Mouse (Mus musculus) limb, embryonic 14.5 days (tissue): ENCODE data around the gene Slc35f1. TPM values are rescaled to one million over a fixed set of nuclear protein-coding genes. Genes with fewer than 3 reads are reported as not detected.
A peak's percentile ranks its signal among the peaks of the same experiment; 100 is the strongest.

Experiments used
- ATAC-seq: fragments of 200-750 bp; cut with Nextera tagmentation; 2 replicates; pipeline ENCODE4 v1.8.0; 2017; ENCODE audit warnings: low read depth, moderate number of reproducible peaks, moderate TSS enrichment; ENCODE audit not compliant: low FRiP score
- DNase-seq: peaks from one replicate; pipeline ENCODE4 v3.0.0-alpha.2; 2015; ENCODE audit warnings: low spot score
- H3K27ac ChIP-seq: fragments of 300-500 bp; sonication (generic); replicated peaks from 2 replicates; pipeline ENCODE4 v1.5.1; 2014; ENCODE audit warnings: low read depth, mild to moderate bottlenecking, low read length, moderate library complexity, mixed read lengths
- H3K27me3 ChIP-seq: fragments of 300-500 bp; sonication (generic); 2 replicates; pipeline ENCODE4 v1.6.1; 2014; ENCODE audit warnings: low read length, mixed read lengths; ENCODE audit not compliant: control insufficient read depth, insufficient read depth
- H3K36me3 ChIP-seq: fragments of 300-500 bp; sonication (generic); 2 replicates; pipeline ENCODE4 v1.6.1; 2014; ENCODE audit warnings: mild to moderate bottlenecking, low read length, moderate library complexity, mixed read lengths; ENCODE audit not compliant: control insufficient read depth, insufficient read depth
- H3K4me1 ChIP-seq: fragments of 300-500 bp; sonication (generic); 2 replicates; pipeline ENCODE4 v1.6.1; 2014; ENCODE audit warnings: antibody characterized with exemption, low read length, mixed read lengths; ENCODE audit not compliant: control insufficient read depth, insufficient read depth
- H3K4me2 ChIP-seq: fragments of 300-500 bp; sonication (generic); replicated peaks from 2 replicates; pipeline ENCODE4 v1.6.1; 2014; ENCODE audit warnings: low read depth, mild to moderate bottlenecking, low read length, moderate library complexity; ENCODE audit not compliant: severe bottlenecking
- H3K4me3 ChIP-seq: fragments of 300-500 bp; sonication (generic); replicated peaks from 2 replicates; pipeline ENCODE4 v1.5.1; 2014; ENCODE audit warnings: low read length
- H3K9ac ChIP-seq: fragments of 300-500 bp; sonication (generic); 2 replicates; pipeline ENCODE4 v1.6.1; 2014; ENCODE audit warnings: mild to moderate bottlenecking, low read depth, low read length, moderate library complexity; ENCODE audit not compliant: severe bottlenecking
- H3K9me3 ChIP-seq: fragments of 300-500 bp; sonication (generic); 2 replicates; pipeline ENCODE4 v1.6.1; 2016; ENCODE audit warnings: low read length; ENCODE audit not compliant: control insufficient read depth
- POLR2A ChIP-seq: fragments of 200-500 bp; IDR thresholded peaks from 2 replicates; pipeline ENCODE4 v1.8.0; 2012; ENCODE audit warnings: inconsistent platforms, mild to moderate bottlenecking, moderate library complexity, borderline replicate concordance; ENCODE audit not compliant: insufficient read depth, insufficient read length; ENCODE audit errors: extremely low read depth
- WGBS: fragments of 180-500 bp; shearing (Covaris S2); extraction: QIAGEN DNeasy Blood & Tissue Kit; methylation state at CpG from one replicate; pipeline ENCODE4 v1.1.7; 2014; 5-methylcytosine and 5-hydroxymethylcytosine counted together
- polyA plus RNA-seq, 2 experiments: library from polyadenylated mRNA; depleted of rRNA in 1 of 2; stranded (reverse) in 1 of 2; unstranded in 1 of 2; fragments of >200 nt; fragmentation: Nextera tagmentation in 1 of 2; extraction: Ambion mirVana in 1 of 2; gene quantifications; 2 replicates each; pipeline versions ENCODE4 v1.2.1 to v1.2.3; 2012 to 2014

Gene Slc35f1
- polyA plus RNA-seq, 2 experiments, result 4.8 to 6.4 TPM

DNA sequence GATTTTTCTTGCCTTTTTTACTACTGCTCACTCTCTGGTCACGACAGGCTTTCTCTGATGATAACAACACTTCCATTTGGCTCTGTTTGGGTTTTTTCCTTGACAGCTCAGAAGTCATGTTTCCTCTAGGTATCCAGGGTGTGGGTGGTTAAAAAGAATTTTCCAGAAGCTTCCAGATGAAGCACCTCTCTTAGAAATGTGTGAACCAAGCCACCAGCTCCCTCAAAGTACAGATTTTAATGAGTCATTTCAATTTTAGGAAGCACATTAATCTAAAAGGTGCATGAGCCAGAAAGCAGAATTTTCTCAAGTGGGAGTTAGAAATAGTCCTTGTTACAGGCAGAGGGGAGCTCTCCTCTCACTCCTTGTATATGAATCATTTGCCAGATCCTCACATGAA is 292.5 kb downstream of the Slc35f1 start:
- TF ChIP-seq POLR2A, result no peak
- 34% methylated on average over 1 of the region's 1 CpGs for WGBS
- Histone ChIP-seq H3K4me1 (no peaks in the 10 kb centered on the region), H3K27me3 (no peaks in the 10 kb centered on the region), H3K4me2 (no peak overlapping the region), H3K9me3 (no peaks in the 10 kb centered on the region), H3K9ac (no peak overlapping the region), H3K27ac (no peak overlapping the region), H3K4me3 (no peak overlapping the region), H3K36me3 (no peaks in the 10 kb centered on the region)
- DNase-seq (no peak), ATAC-seq (no peak)

DNA sequence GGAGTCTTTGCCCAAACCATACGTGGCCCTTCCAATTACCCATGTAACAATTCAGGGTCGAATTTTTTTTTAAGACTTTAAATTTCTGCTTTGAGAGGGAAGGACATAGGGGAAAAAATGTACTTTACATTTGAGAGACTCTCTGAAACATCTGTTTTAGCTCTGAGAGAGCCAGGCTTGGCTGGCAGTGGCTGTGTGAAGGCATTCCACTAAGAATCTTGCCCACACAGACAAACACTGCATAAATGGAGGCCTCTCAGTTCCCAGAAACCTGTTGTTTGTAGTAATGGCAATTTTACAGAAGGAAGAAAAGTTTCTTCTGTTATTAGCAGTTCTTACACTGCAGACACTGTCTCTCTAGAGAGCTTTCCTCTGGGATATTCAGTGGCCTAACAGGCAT is 301.9 kb downstream of the Slc35f1 start:
- no peaks in the 10 kb centered on the region for H3K27me3 ChIP-seq
- no peak overlapping the region for H3K9ac ChIP-seq
- ATAC-seq (no peak), DNase-seq (no peak)
- H3K9me3 ChIP-seq, result no peaks in the 10 kb centered on the region
- no peak overlapping the region for H3K4me2 ChIP-seq
- no peak for TF ChIP-seq POLR2A
- no peak overlapping the region for H3K27ac ChIP-seq
- peaks cover 4% of the 10 kb centered on the region; the same call in 1 of the 2 replicates for H3K4me1 ChIP-seq
- WGBS, result 40% methylated on average over 2 of the region's 2 CpGs
- H3K36me3 ChIP-seq, result no peaks in the 10 kb centered on the region
- H3K4me3 ChIP-seq, result no peak overlapping the region

DNA sequence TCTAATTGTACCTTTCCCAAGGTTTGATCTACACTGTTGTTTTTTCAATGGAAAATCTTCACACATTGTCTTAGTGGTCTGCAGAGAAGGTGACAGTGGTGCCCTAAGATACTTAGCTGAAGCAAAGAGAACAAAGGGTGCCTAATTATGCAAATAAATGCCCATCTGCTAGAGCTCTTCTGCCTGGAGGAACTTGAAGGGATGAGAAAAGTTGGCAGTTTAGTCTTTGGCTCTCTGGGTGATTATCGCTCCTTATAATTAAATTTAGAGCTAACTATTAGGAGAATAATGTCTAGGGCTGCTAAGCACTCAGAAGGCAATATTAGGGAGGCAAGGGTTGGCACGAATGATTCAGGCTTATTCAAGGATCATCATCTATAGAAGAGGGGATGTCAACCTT is 306.6 kb downstream of the Slc35f1 start:
- Histone ChIP-seq H3K4me3 (no peak overlapping the region), H3K9me3 (no peaks in the 10 kb centered on the region), H3K27me3 (no peaks in the 10 kb centered on the region), H3K36me3 (no peaks in the 10 kb centered on the region), H3K27ac (no peak overlapping the region), H3K9ac (no peak overlapping the region), H3K4me1 (peaks cover 4% of the 10 kb centered on the region; the same call in 1 of the 2 replicates), H3K4me2 (no peak overlapping the region)
- whole genome bisulfite sequencing, result 62% methylated on average over 2 of the region's 2 CpGs
- TF ChIP-seq POLR2A, result no peak
- ATAC-seq, result no peak
- no peak for DNase-seq

DNA sequence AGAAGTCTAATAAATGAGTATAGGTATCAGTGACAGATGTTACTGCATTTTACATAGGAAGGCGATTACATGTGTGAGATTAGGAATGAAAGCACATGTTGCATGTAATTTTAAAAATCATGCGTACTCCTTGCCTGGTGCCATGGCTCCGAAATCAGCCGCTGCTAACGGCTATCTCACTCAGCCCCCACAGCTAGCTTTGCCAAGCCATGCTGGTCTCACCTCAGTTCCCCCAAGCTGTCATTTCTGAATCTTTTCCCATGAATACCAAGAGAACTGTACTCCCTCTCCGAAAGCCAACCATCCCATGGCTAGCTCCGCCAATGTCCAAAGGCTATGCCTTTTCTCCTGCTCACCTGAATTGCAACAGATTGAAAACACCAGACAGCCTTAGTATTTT is 310.8 kb downstream of the Slc35f1 start:
- Histone ChIP-seq H3K36me3 (no peaks in the 10 kb centered on the region), H3K4me3 (no peak overlapping the region), H3K9ac (no peak overlapping the region), H3K27ac (no peak overlapping the region), H3K4me1 (no peaks in the 10 kb centered on the region), H3K4me2 (no peak overlapping the region), H3K27me3 (no peaks in the 10 kb centered on the region), H3K9me3 (no peaks in the 10 kb centered on the region)
- DNase-seq, result no peak
- ATAC-seq, result no peak
- TF ChIP-seq POLR2A, result no peak
- WGBS, result 93% methylated on average over 7 of the region's 7 CpGs

DNA sequence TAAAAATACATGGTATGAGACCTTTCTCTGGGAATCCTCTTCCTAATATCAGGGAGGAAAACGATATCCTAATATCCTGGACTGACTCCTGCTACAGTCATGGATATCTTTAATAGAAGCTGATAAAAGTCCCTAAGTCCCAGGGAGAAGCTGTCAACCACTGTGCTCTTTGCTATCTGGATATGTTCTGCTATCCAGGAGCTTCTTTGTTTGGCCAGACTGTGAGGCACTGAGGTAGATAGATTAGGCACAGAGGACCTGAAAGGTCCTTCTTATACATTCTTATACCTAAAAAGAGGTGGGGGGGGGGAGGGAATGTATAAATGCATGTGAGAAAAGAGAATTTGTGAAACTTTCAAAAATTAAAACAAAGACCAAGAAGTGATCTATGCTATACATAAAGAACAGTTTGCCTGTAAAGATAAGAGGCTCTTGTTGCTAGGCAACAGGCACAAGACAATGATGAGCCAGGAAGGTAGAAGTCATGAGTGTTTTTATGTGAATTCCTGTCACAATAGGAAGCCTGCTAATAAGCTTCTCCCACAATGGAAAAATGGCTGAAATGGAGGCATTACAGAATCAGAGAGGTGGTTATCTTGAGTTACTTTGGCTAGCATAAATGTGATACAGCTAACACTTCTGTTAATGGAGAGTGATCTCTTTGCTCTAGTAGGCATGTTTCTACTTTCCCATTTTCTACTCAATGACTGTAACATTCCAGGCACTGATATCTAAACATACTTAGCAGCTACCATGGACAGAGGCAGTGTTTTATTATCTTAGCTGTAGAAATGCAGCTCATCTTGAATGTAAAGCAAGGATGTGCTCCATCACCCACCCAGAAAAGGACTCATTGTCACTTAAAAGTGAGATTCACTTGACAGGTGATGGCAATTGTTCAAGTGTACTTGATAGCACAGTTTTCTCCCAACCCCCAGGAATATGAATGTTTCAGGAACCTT is 316.2 kb downstream of the Slc35f1 start:
- H3K4me3 ChIP-seq, result no peak overlapping the region
- no peaks in the 10 kb centered on the region for H3K4me1 ChIP-seq
- H3K9me3 ChIP-seq, result no peaks in the 10 kb centered on the region
- no peak for TF ChIP-seq POLR2A
- no peak overlapping the region for H3K4me2 ChIP-seq
- no peak overlapping the region for H3K27ac ChIP-seq
- WGBS, result 94% methylated on average over 1 of the region's 1 CpGs
- no peak overlapping the region for H3K9ac ChIP-seq
- DNase-seq, result peak; percentile 45
- no peak for ATAC-seq
- no peaks in the 10 kb centered on the region for H3K36me3 ChIP-seq
- H3K27me3 ChIP-seq, result no peaks in the 10 kb centered on the region
